ENCODE assay signal across 19 mouse cellular contexts in genomic region chr10:62333269-62333668, GRCm38 (mm10). TPM values are rescaled to one million over a fixed set of nuclear protein-coding genes. Genes with fewer than 3 reads are reported as not detected.
DNase-seq lines count a peak whose midpoint lies in the region; ATAC-seq and TF ChIP-seq lines count a peak whose summit lies in the region.
"Had no signal": no experiment of that assay in that cellular context is flagged by ENCODE, and none has a peak within 500 bp of the region (broad histone marks: within the 10 kb centered on the region; RNA-seq: fewer than 3 reads in every experiment).

No protein-coding gene starts in this region.

- peak; percentile 48 for DNase-seq in cerebellum, adult 9-11 months
- no peak for DNase-seq in cerebellum, postnatal 4 days (ENCODE audit: low spot score in 2 of 2)
- DNase-seq in heart, adult 8-10 months (ENCODE audit: low spot score): no peak
- no peak for DNase-seq in urinary bladder, postnatal 10 days (ENCODE audit: low spot score)
- DNase-seq: adrenal gland, postnatal 10 days; B cell, adult 2 months; kidney, adult 18-20 months; kidney, postnatal 14 days; right cerebral cortex, postnatal 25 days; thymus, postnatal 36 days had no signal

- no peak for ATAC-seq in heart, embryonic 15.5 days (replicated peaks; ENCODE audit: insufficient number of reproducible peaks, insufficient read depth, low FRiP score, low read depth)
- ATAC-seq in liver, embryonic 15.5 days (ENCODE audit: insufficient read depth): no peak
- ATAC-seq: midbrain, embryonic 13.5 days had no signal

- no peaks in the 10 kb centered on the region for H3K36me3 ChIP-seq in heart, embryonic 15.5 days
- H3K36me3 ChIP-seq in liver, embryonic 15.5 days (replicated peaks): peaks cover 38% of the 10 kb centered on the region
- H3K36me3 ChIP-seq: embryonic facial prominence, embryonic 12.5 days; forebrain, embryonic 10.5 days; limb, embryonic 12.5 days; midbrain, embryonic 13.5 days; neural tube, embryonic 15.5 days had no signal

- no peak for TF ChIP-seq POLR2A in bone marrow, adult 2 months (IDR thresholded peaks at IDR 0.05; ENCODE audit: borderline replicate concordance, control insufficient read depth, low read depth, low read length)

- peaks cover 91% of the 10 kb centered on the region for H3K4me1 ChIP-seq in heart, embryonic 15.5 days (replicated peaks)
- H3K4me1 ChIP-seq in bone marrow, adult 2 months (ENCODE audit: control insufficient read depth, insufficient read depth, low read length): peaks cover 3% of the 10 kb centered on the region; the same call in 1 of the 2 replicates
- peaks cover 99% of the 10 kb centered on the region for H3K4me1 ChIP-seq in liver, embryonic 15.5 days (replicated peaks)

- H3K27ac ChIP-seq in heart, embryonic 15.5 days: peak overlapping the region; percentile 94
- peak overlapping the region; percentile 85 for H3K27ac ChIP-seq in bone marrow, adult 2 months (ENCODE audit: control insufficient read depth, insufficient read depth, low read depth, low read length, poor library complexity)
- peak overlapping the region; percentile 91 for H3K27ac ChIP-seq in liver, embryonic 15.5 days (replicated peaks)
- H3K27ac ChIP-seq: embryonic facial prominence, embryonic 12.5 days; limb, embryonic 12.5 days; midbrain, embryonic 13.5 days; neural tube, embryonic 15.5 days had no signal

- H3K9me3 ChIP-seq in heart, embryonic 15.5 days (replicated peaks): no peaks in the 10 kb centered on the region
- no peaks in the 10 kb centered on the region for H3K9me3 ChIP-seq in liver, embryonic 15.5 days (replicated peaks)
- H3K9me3 ChIP-seq: embryonic facial prominence, embryonic 12.5 days; forebrain, embryonic 10.5 days; limb, embryonic 12.5 days; midbrain, embryonic 13.5 days; neural tube, embryonic 15.5 days had no signal

- WGBS in heart, embryonic 15.5 days: 46% methylated on average over 14 of the region's 14 CpGs
- 73% methylated on average over 14 of the region's 14 CpGs for WGBS in bone marrow, adult 2 months
- 56% methylated on average over 14 of the region's 14 CpGs for WGBS in liver, embryonic 15.5 days (ENCODE audit: insufficient replicate concordance)

- H3K9ac ChIP-seq in heart, embryonic 15.5 days: peak overlapping the region; percentile 16
- peak overlapping the region; percentile 47 for H3K9ac ChIP-seq in liver, embryonic 15.5 days
- H3K9ac ChIP-seq: embryonic facial prominence, embryonic 12.5 days; limb, embryonic 12.5 days; midbrain, embryonic 13.5 days; neural tube, embryonic 15.5 days had no signal

- peak overlapping the region; percentile 55 for H3K4me2 ChIP-seq in heart, embryonic 15.5 days
- H3K4me2 ChIP-seq in liver, embryonic 15.5 days: peak overlapping the region; percentile 77
- H3K4me2 ChIP-seq: midbrain, embryonic 13.5 days had no signal

- H3K4me3 ChIP-seq in heart, embryonic 15.5 days: peak overlapping the region; percentile 27
- H3K4me3 ChIP-seq in bone marrow, adult 2 months (replicated peaks; ENCODE audit: control insufficient read depth, low read depth, low read length): no peak overlapping the region
- peak overlapping the region; percentile 41 for H3K4me3 ChIP-seq in liver, embryonic 15.5 days (replicated peaks)
- H3K4me3 ChIP-seq: embryonic facial prominence, embryonic 12.5 days; forebrain, embryonic 10.5 days; limb, embryonic 12.5 days; midbrain, embryonic 13.5 days; myocyte; neural tube, embryonic 15.5 days had no signal

- no peaks in the 10 kb centered on the region for H3K27me3 ChIP-seq in heart, embryonic 15.5 days
- no peaks in the 10 kb centered on the region for H3K27me3 ChIP-seq in liver, embryonic 15.5 days
- H3K27me3 ChIP-seq: embryonic facial prominence, embryonic 12.5 days; limb, embryonic 12.5 days; neural tube, embryonic 15.5 days had no signal

- no peak for TF ChIP-seq CTCF in bone marrow, adult 2 months (IDR thresholded peaks at IDR 0.05; ENCODE audit: control insufficient read depth, insufficient read depth, low read length)

RNA-seq across cellular contexts. Expression of gene Hk1, which starts 46.4 kb away (rescaled TPM):
- polyA plus RNA-seq in heart, embryonic 15.5 days (2015; fragmentation: Nextera tagmentation; extraction: Ambion mirVana): 186 and 190 TPM in 2 replicates
- 100 to 1,000 TPM in 3 of 4 experiments, 10 to 100 TPM in 1; 87.3 to 137 (median 106) TPM for total RNA-seq in heart, adult 8-10 months (2022)
- polyA plus RNA-seq in bone marrow, adult 2 months (2011; ENCODE audit: insufficient read depth, insufficient read length, low replicate concordance, missing spikeins): 55.8 and 93.6 TPM in 2 replicates
- polyA plus RNA-seq in liver, embryonic 15.5 days (2015; fragmentation: Nextera tagmentation; extraction: Ambion mirVana): 85.1 and 99.9 TPM in 2 replicates
